Mouse (Mus musculus) lung, embryonic 14.5 days (tissue): ENCODE results near the gene Prc1. TPM values are rescaled to one million over a fixed set of nuclear protein-coding genes. Genes with fewer than 3 reads are reported as not detected.
A peak's percentile ranks its signal among the peaks of the same experiment; 100 is the strongest.

Experiments
- ATAC-seq: fragments of 200-750 bp; cut with Nextera tagmentation; 2 replicates; pipeline ENCODE4 v1.8.0; 2017; ENCODE audit warnings: mild to moderate bottlenecking, moderate TSS enrichment, moderate library complexity; ENCODE audit not compliant: insufficient read depth
- DNase-seq: peaks from one replicate; pipeline ENCODE4 v3.0.0-alpha.2; 2015
- H3K27ac ChIP-seq: fragments of 300-500 bp; sonication (generic); 2 replicates; pipeline ENCODE4 v1.5.1; 2014; ENCODE audit warnings: low read depth, mild to moderate bottlenecking, moderate library complexity
- H3K27me3 ChIP-seq: fragments of 300-500 bp; sonication (generic); 2 replicates; pipeline ENCODE4 v1.6.1; 2014; ENCODE audit warnings: low read length, control low read depth; ENCODE audit not compliant: insufficient read depth
- H3K36me3 ChIP-seq: fragments of 300-500 bp; sonication (generic); 2 replicates; pipeline ENCODE4 v1.6.1; 2014; ENCODE audit warnings: control low read depth; ENCODE audit not compliant: insufficient read depth
- H3K4me1 ChIP-seq: fragments of 300-500 bp; sonication (generic); 2 replicates; pipeline ENCODE4 v1.6.1; 2014; ENCODE audit warnings: antibody characterized with exemption, control low read depth; ENCODE audit not compliant: insufficient read depth
- H3K4me2 ChIP-seq: fragments of 300-500 bp; sonication (generic); 2 replicates; pipeline ENCODE4 v1.6.1; 2014; ENCODE audit warnings: mild to moderate bottlenecking
- H3K4me3 ChIP-seq: fragments of 300-500 bp; sonication (generic); 2 replicates; pipeline ENCODE4 v1.5.1; 2014; ENCODE audit warnings: low read depth, low read length
- H3K9ac ChIP-seq: fragments of 300-500 bp; sonication (generic); 2 replicates; pipeline ENCODE4 v1.6.1; 2014
- H3K9me3 ChIP-seq: fragments of 300-500 bp; sonication (generic); 2 replicates; pipeline ENCODE4 v1.6.1; 2016; ENCODE audit warnings: low read depth, low read length, control low read depth
- CTCF ChIP-seq: IDR thresholded peaks from 2 replicates; pipeline ENCODE4 v1.5.1; 2016; ENCODE audit warnings: antibody characterized with exemption, low read depth
- WGBS: fragments of 180-500 bp; shearing (Covaris S2); extraction: QIAGEN DNeasy Blood & Tissue Kit; methylation state at CpG from one replicate; pipeline ENCODE4 v1.1.7; 2014; 5-methylcytosine and 5-hydroxymethylcytosine counted together
- polyA plus RNA-seq: library from polyadenylated mRNA; unstranded; fragments of >200 nt; fragmentation: Nextera tagmentation; extraction: Ambion mirVana; gene quantifications from 2 replicates; pipeline ENCODE4 v1.2.1, GENCODE M21; 2014

The Prc1 gene
- polyA plus RNA-seq = 205 and 206 TPM in 2 replicates

DNA sequence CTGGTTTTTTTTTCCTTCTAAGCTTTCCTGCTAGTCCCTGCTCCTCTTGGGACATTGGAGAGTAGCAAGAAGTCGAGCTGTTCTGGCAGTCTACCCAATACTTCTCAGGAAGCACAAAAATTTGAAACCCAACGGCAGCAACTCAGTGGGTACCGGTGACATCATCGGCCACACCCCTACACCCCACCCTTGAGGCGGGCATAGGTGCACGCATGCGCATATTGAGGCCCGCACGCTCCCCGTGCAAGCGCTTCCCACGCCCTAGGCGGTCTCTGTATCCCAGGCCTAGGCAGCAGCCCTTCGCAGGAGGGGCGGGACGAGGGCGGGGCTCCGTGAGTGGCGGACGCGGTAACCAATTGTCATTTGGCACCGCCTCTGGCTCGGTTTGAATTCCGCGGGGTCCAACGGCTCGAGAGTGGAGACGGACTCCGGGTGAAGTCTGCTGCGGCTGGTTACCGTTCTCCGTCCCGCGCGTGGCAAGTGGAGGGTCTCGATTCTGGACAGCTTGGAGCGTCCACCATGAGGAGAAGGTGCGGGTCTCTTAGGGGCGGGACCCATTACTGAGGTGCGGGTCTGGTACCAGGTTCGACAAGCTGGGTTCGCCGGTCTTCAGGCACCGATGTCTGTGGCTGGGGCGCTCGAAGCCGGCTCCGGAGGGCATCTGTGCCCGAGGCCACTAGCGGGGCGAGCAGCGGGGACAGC lies at the start of gene Prc1:
Prc1 (plus strand) TSS at position 389 of the 702 bp plus-strand sequence.
- peaks cover 7% of the 10 kb centered on the region; the same call in 1 of the 2 replicates for H3K4me1 ChIP-seq
- no peaks in the 10 kb centered on the region for H3K9me3 ChIP-seq
- H3K9ac ChIP-seq = peak within 1 kb of the TSS; percentile 86
- DNase-seq = peak; percentile 99
- H3K36me3 ChIP-seq = peaks cover 22% of the 10 kb centered on the region
- TF ChIP-seq CTCF = no peak
- peak within 1 kb of the TSS; percentile 92 for H3K4me3 ChIP-seq
- no peaks in the 10 kb centered on the region for H3K27me3 ChIP-seq
- peak within 1 kb of the TSS; percentile 73 for H3K4me2 ChIP-seq
- ATAC-seq = peak; percentile 99
- H3K27ac ChIP-seq = peak within 1 kb of the TSS; percentile 92
- under 1% methylated on average over 52 of the region's 52 CpGs for WGBS

DNA sequence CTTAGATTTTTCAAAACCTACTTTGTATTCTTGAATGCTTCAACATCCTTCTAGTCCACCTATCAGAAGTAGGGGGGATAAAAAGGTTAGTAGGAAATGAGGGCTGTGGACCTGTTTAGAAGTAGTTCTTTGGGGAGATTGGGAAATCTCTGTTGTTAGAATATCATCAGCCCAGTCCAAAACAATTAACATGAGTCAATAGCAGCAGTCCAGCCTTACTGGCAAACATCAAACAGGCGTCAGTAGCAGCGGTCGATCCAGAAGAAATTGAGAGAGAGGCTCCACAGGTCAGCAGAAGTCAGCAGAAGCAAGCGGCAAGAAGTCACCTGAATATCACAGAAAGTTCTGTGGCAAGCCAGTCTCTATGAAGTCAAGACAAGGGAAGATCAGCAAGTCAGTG lies 49.4 kb upstream of the Prc1 start:
- H3K9me3 ChIP-seq = no peaks in the 10 kb centered on the region
- H3K4me1 ChIP-seq = no peaks in the 10 kb centered on the region
- H3K27ac ChIP-seq = no peak overlapping the region
- no peak overlapping the region for H3K4me2 ChIP-seq
- H3K27me3 ChIP-seq = no peaks in the 10 kb centered on the region
- 83% methylated on average over 4 of the region's 4 CpGs for WGBS
- no peak overlapping the region for H3K4me3 ChIP-seq
- H3K36me3 ChIP-seq = peaks cover 8% of the 10 kb centered on the region; the same call in 1 of the 2 replicates
- no peak overlapping the region for H3K9ac ChIP-seq
- DNase-seq (no peak), ATAC-seq (no peak)
- TF ChIP-seq CTCF = no peak

DNA sequence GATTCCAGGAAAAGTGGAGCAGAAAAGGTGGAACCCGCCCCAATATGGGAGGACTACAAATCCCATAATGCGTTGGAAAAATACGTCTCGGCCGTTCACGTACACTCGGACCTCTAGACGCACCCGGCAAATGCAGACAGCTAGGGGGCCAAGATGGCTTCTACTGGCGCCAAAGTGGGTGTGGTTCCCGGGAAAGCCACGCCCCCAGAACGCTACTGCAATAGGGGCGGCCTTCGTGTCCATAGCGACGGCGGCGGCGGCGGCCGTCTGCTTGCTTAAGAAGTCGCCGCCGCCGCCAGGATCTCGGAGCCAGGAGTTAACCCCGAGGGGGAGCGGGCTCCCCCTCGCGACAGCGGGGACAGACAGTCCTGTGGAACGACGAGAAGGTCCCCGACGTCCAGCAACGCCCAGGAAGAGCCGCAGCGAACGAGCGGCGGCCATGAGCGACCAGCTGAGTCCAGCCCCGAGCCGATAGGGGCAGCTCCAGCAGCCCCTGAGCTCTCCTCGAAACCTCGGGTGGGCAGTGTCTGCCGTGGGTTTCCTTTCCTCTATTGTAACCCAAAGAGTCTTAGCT lies 48.0 kb upstream of the Prc1 start, which contains the start of gene Ttll13:
Ttll13 (plus strand) TSS at position 229 of the 574 bp plus-strand sequence.
- peak within 1 kb of the TSS; percentile 55 for H3K4me3 ChIP-seq
- H3K4me1 ChIP-seq = no peaks in the 10 kb centered on the region
- H3K9me3 ChIP-seq = no peaks in the 10 kb centered on the region
- no peaks in the 10 kb centered on the region for H3K27me3 ChIP-seq
- DNase-seq (peak; percentile 100), ATAC-seq (peak; percentile 97)
- H3K36me3 ChIP-seq = no peaks in the 10 kb centered on the region
- peak within 1 kb of the TSS; percentile 66 for H3K4me2 ChIP-seq
- peak within 1 kb of the TSS; percentile 60 for H3K9ac ChIP-seq
- peak within 1 kb of the TSS; percentile 81 for H3K27ac ChIP-seq
- TF ChIP-seq CTCF = peak; percentile 43
- under 1% methylated on average over 48 of the region's 48 CpGs for WGBS

DNA sequence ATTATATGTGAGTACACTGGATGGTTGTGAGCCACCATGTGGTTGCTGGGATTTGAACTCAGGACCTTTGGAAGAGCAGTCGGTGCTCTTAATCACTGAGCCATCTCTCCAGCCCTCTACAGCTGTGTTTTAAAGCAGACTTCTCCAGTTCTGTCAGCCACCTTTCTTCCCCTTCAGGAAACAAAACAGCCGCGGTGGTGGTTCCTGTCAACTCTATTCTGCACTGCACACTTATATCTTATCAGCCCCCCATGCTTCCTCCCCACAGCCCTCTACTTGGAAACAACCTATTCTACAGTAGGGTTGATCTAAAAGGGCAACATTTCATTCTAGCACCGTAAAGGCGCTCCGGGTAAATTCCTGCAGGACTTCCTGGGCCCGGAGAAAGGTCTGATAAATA lies 47.4 kb upstream of the Prc1 start:
- Histone ChIP-seq H3K4me1 (no peaks in the 10 kb centered on the region), H3K27ac (0 out of 2 replicates have a peak overlapping the region, but pooled peaks have one; percentile 81), H3K4me2 (peak overlapping the region; percentile 66), H3K4me3 (peak overlapping the region; percentile 55), H3K36me3 (no peaks in the 10 kb centered on the region), H3K9me3 (no peaks in the 10 kb centered on the region), H3K27me3 (no peaks in the 10 kb centered on the region), H3K9ac (peak overlapping the region; percentile 60)
- no peak for TF ChIP-seq CTCF
- DNase-seq (no peak), ATAC-seq (no peak)
- 31% methylated on average over 7 of the region's 7 CpGs for WGBS

DNA sequence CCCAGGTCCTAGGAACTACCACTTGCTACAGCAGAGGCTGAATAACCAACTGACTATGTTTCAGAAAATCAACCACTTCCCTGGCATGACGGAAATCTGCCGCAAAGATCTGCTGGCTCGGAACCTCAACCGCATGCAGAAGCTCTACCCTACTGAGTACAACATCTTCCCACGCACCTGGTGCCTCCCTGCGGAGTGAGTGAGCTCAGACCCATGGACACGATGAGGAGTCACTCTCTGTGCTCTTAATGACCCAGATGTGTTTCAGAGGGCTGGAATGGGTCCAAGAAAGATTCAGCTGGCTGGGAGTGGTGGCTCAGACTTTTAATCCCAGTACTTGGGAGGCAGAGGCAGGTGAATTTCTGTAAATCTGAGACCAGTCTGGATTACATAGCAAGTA lies 41.8 kb upstream of the Prc1 start:
- Histone ChIP-seq H3K9me3 (no peaks in the 10 kb centered on the region), H3K4me2 (no peak overlapping the region), H3K27ac (no peak overlapping the region), H3K27me3 (no peaks in the 10 kb centered on the region), H3K4me3 (no peak overlapping the region), H3K36me3 (no peaks in the 10 kb centered on the region), H3K9ac (no peak overlapping the region), H3K4me1 (no peaks in the 10 kb centered on the region)
- ATAC-seq (no peak), DNase-seq (no peak)
- TF ChIP-seq CTCF = no peak
- WGBS = 72% methylated on average over 7 of the region's 7 CpGs

DNA sequence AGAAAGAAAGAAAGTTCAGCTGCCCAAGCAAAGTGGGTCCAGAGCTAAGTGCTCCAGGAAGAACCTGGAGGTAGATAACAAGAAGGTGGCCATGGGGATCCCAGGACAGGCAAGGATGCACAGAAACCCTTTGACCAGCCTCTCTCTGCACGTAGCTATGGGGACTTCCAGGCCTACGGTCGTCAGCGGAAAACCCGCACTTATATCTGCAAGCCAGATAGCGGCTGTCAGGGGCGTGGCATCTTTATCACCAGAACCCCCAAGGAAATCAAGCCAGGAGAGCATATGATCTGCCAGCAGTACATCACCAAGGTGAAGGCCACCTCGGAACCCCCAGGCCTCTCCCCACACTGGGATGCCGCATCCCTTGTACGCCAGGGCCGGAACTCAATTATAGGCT lies 41.4 kb upstream of the Prc1 start:
- ATAC-seq (no peak), DNase-seq (no peak)
- no peaks in the 10 kb centered on the region for H3K36me3 ChIP-seq
- H3K4me2 ChIP-seq = no peak overlapping the region
- 83% methylated on average over 11 of the region's 11 CpGs for WGBS
- no peaks in the 10 kb centered on the region for H3K9me3 ChIP-seq
- TF ChIP-seq CTCF = no peak
- H3K27me3 ChIP-seq = no peaks in the 10 kb centered on the region
- H3K4me1 ChIP-seq = no peaks in the 10 kb centered on the region
- no peak overlapping the region for H3K9ac ChIP-seq
- H3K27ac ChIP-seq = no peak overlapping the region
- no peak overlapping the region for H3K4me3 ChIP-seq

DNA sequence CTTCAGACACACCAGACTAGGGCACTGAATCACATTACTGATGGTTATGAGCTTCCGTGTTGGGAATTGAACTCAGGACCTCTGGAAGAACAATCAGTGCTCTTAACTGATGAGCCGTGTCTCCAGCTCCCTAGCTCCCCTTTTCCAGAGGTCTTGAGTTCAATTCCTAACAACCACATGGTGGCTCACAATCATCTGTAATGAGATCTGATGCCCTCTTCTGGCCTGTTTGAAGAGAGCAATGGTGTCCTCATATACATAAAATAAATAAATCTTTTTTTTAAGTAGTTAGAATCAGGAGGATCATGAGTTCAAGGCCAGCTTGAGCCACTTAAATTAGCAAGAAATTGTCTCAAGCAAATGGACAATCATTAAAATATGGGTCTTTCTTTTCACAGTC lies 38.3 kb upstream of the Prc1 start:
- Histone ChIP-seq H3K4me2 (no peak overlapping the region), H3K4me1 (no peaks in the 10 kb centered on the region), H3K9me3 (no peaks in the 10 kb centered on the region), H3K4me3 (no peak overlapping the region), H3K27ac (no peak overlapping the region), H3K36me3 (no peaks in the 10 kb centered on the region), H3K27me3 (no peaks in the 10 kb centered on the region), H3K9ac (no peak overlapping the region)
- WGBS = 72% methylated on average over 2 of the region's 2 CpGs
- no peak for DNase-seq
- TF ChIP-seq CTCF = peak; percentile 10; the same call in 1 of the 2 replicates
- no peak for ATAC-seq
